Mouse (Mus musculus) intestine, postnatal 0 days (tissue): ENCODE results near the gene Mecom. TPM values are rescaled to one million over a fixed set of nuclear protein-coding genes. Genes with fewer than 3 reads are reported as not detected.

ENCODE experiments used
- ATAC-seq: fragments of 200-750 bp; cut with Nextera tagmentation; 2 replicates; pipeline ENCODE4 v1.8.0; 2017; ENCODE audit warnings: mild to moderate bottlenecking, moderate TSS enrichment, moderate library complexity
- H3K27ac ChIP-seq: fragments of 300-500 bp; sonication (generic); 2 replicates; pipeline ENCODE4 v1.5.1; 2014; ENCODE audit warnings: mild to moderate bottlenecking, low read depth, low read length, moderate library complexity
- H3K27me3 ChIP-seq: fragments of 300-500 bp; sonication (generic); replicated peaks from 2 replicates; pipeline ENCODE4 v1.6.1; 2014; ENCODE audit warnings: low read length, mixed read lengths; ENCODE audit not compliant: control insufficient read depth, insufficient read depth
- H3K36me3 ChIP-seq: fragments of 300-500 bp; sonication (generic); 2 replicates; pipeline ENCODE4 v1.6.1; 2014; ENCODE audit warnings: mild to moderate bottlenecking, moderate library complexity; ENCODE audit not compliant: control insufficient read depth, insufficient read depth
- H3K4me1 ChIP-seq: fragments of 300-500 bp; sonication (generic); replicated peaks from 2 replicates; pipeline ENCODE4 v1.6.1; 2014; ENCODE audit warnings: antibody characterized with exemption, low read length, mixed read lengths; ENCODE audit not compliant: control insufficient read depth, insufficient read depth
- H3K4me2 ChIP-seq: fragments of 300-500 bp; sonication (generic); replicated peaks from 2 replicates; pipeline ENCODE4 v1.6.1; 2014; ENCODE audit warnings: low read depth, mild to moderate bottlenecking, moderate library complexity
- H3K4me3 ChIP-seq: fragments of 300-500 bp; sonication (generic); 2 replicates; pipeline ENCODE4 v1.5.1; 2014; ENCODE audit warnings: low read depth, low read length
- H3K9ac ChIP-seq: fragments of 300-500 bp; sonication (generic); 2 replicates; pipeline ENCODE4 v1.6.1; 2014; ENCODE audit warnings: mild to moderate bottlenecking, low read depth, low read length
- H3K9me3 ChIP-seq: fragments of 300-500 bp; sonication (generic); 2 replicates; pipeline ENCODE4 v1.6.1; 2016; ENCODE audit warnings: mixed run types; ENCODE audit not compliant: control insufficient read depth
- CTCF ChIP-seq: sonication (generic); IDR thresholded peaks from 2 replicates; pipeline ENCODE4 v1.5.1; 2016; ENCODE audit warnings: low read depth, mild to moderate bottlenecking, control low read depth, antibody characterized with exemption, moderate library complexity
- WGBS: fragments of 180-500 bp; shearing (Covaris S2); extraction: QIAGEN DNeasy Blood & Tissue Kit; methylation state at CpG from one replicate; pipeline ENCODE4 v1.1.7; 2014; 5-methylcytosine and 5-hydroxymethylcytosine counted together
- polyA plus RNA-seq: library from polyadenylated mRNA; unstranded; fragments of >200 nt; fragmentation: Nextera tagmentation; extraction: Ambion mirVana; gene quantifications from 2 replicates; pipeline ENCODE4 v1.2.1, GENCODE M21; 2015

Mecom gene
- polyA plus RNA-seq, 1 experiment from 2014 or later, result 7.7 TPM

DNA sequence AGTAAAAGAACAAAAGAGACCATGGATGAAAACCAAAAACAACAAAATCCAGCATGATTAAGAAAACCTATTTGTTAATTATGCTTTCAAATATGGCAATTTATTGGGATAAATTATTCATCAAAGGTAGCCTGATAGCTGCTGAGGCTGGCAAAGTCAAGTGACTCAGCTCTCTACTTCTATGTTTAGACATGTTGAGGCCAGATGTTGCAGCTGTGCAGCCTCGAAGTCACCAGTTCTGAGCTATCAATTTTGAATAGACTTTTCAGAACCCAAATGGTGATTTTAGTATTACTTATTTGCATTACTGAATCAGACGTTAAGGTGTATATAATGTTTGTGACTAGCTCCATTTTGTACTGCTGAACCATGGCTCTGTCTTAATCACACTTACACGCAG lies 588.8 kb downstream of the Mecom start:
- Histone ChIP-seq H3K4me1 (no peaks in the 10 kb centered on the region), H3K27me3 (no peaks in the 10 kb centered on the region), H3K4me2 (no peak overlapping the region), H3K36me3 (no peaks in the 10 kb centered on the region), H3K4me3 (no peak overlapping the region), H3K9ac (no peak overlapping the region), H3K9me3 (no peaks in the 10 kb centered on the region), H3K27ac (no peak overlapping the region)
- TF ChIP-seq CTCF, result no peak
- no peak for ATAC-seq
- 78% methylated on average over 3 of the region's 3 CpGs for whole genome bisulfite sequencing

DNA sequence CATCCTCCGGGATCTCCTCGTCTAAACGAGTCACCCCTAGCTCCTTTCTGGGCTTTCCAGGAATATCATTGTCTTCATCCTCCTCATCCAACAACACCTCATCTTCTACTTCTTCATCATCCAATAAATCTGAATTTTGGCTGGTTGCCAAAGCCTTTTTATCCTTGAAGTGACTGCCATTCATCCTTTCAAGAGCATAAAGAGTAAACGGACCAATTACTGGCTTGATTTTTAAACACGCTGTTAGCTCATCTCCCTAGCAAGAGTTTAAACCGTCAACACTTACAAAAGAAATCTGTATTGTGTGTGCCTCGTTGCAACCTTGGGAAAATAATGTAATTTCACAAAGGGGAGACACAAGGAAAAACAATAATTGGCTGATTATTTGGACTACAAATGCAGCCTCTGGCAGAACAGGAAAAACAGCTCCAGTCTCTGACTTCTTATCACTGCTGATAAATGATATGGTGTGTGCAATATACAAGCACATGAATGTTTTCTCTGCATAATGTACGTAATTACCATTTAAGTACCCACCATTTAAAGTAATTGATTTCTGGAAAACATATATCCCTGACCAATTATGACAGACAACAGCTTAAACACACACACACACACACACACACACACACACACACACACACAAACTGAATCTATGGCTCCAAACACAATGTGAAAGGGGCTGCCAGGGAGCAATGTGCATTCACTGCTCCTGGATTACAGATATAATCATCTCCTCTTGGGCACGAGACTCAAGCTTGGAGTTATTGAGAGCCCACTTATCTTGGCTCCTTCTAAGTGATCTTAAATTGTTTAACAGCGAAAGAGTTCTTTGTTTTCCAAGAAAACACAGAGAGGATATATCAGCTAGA lies 590.2 kb downstream of the Mecom start:
- H3K9ac ChIP-seq, result no peak overlapping the region
- TF ChIP-seq CTCF, result no peak
- no peaks in the 10 kb centered on the region for H3K9me3 ChIP-seq
- H3K4me2 ChIP-seq, result no peak overlapping the region
- H3K4me3 ChIP-seq, result no peak overlapping the region
- H3K27ac ChIP-seq, result no peak overlapping the region
- WGBS, result 53% methylated on average over 10 of the region's 10 CpGs
- H3K36me3 ChIP-seq, result no peaks in the 10 kb centered on the region; the same call in 1 of the 2 replicates
- H3K27me3 ChIP-seq, result no peaks in the 10 kb centered on the region
- H3K4me1 ChIP-seq, result no peaks in the 10 kb centered on the region
- no peak for ATAC-seq

DNA sequence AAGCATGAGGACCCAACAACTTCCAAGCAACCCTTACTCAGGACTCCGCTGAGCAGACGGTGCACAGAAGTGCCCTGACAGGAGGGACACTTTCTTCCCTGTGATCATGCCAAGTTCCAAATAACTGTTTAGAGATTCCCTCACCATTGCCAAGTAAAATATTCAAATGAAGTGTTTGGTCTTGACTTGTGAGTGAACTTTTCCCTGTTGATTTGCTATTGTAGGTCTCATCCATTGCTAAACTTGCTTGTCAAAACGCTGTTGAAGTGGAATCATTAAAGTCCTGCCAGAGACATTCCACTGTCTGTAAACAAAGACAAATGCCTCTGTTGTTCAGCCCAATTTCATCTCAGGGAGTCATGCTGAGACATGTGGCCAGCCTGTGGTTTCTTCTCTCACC lies 594.5 kb downstream of the Mecom start:
- ATAC-seq, result no peak
- Histone ChIP-seq H3K27ac (no peak overlapping the region), H3K4me3 (no peak overlapping the region), H3K9me3 (no peaks in the 10 kb centered on the region), H3K27me3 (no peaks in the 10 kb centered on the region), H3K4me1 (no peaks in the 10 kb centered on the region), H3K36me3 (no peaks in the 10 kb centered on the region; the same call in 1 of the 2 replicates), H3K9ac (no peak overlapping the region), H3K4me2 (no peak overlapping the region)
- TF ChIP-seq CTCF, result no peak
- 63% methylated on average over 3 of the region's 3 CpGs for WGBS

DNA sequence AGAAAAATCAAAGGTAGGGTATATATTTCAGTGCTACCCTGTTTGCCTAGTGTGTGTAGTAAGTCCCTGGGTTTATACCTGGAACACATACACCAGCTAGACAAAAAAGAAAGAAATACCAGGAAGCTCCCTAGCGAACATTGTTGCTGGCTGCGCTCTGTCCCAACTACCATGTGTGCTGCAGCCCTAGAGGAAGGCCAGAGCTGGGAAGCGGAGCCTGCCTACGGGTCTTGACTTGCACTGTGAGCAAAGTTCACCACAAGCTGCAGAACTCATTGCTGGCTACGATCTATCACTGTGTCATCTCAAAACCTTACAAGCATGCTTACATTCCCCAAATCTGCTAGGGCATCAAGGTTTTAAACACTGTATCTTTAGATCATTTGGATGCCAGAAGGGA lies 597.0 kb downstream of the Mecom start:
- Histone ChIP-seq H3K4me1 (no peaks in the 10 kb centered on the region), H3K4me2 (no peak overlapping the region), H3K9ac (no peak overlapping the region), H3K36me3 (no peaks in the 10 kb centered on the region; the same call in 1 of the 2 replicates), H3K4me3 (no peak overlapping the region), H3K27me3 (no peaks in the 10 kb centered on the region), H3K9me3 (no peaks in the 10 kb centered on the region), H3K27ac (no peak overlapping the region)
- no peak for TF ChIP-seq CTCF
- ATAC-seq, result no peak
- WGBS, result 63% methylated on average over 5 of the region's 5 CpGs

DNA sequence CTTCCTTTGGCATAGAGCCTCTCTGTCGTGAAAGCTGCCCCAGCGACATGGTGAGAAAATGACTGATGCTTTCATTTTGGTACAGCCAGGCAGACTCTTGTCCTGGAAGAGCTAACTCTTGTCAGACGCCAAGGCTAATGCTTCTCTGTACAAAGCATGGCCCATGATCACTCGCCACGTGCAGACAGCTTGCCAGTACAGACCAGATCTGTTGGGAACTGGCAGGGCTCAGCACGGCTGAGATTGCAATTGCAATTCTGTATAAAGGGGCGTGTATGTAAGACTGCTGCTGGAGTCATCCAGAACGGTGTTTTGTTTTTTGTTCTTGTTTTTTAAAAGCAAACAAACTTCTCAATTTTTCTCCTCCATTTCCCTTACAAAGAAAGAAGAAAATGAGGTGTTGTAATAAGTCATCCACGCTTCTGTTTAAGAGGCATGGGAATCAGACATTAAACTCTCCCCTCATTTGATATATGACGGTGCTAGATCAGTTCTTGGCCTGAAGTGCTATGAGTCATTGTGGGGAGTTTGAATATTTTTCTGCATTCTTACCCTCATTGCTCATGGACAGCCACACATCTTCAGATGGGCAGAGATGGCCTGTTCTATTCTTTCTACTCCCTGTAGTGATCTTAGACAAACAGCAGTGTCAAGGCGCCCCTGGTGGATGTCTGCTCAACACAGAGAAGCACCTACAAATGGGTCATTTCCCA lies 644.1 kb downstream of the Mecom start:
- 62% methylated on average over 11 of the region's 11 CpGs for WGBS
- TF ChIP-seq CTCF, result 0 out of 2 replicates have a peak, but pooled peaks have one; percentile 9
- Histone ChIP-seq H3K9me3 (no peaks in the 10 kb centered on the region), H3K4me1 (no peaks in the 10 kb centered on the region), H3K9ac (no peak overlapping the region), H3K4me3 (no peak overlapping the region), H3K36me3 (no peaks in the 10 kb centered on the region), H3K27me3 (no peaks in the 10 kb centered on the region), H3K4me2 (no peak overlapping the region), H3K27ac (no peak overlapping the region)
- ATAC-seq, result no peak

Other genes with a start within 250 kb of the Mecom start
- gene Actrt3, start 51.9 kb upstream of the Mecom start, polyA plus RNA-seq, result 0.12 TPM in 2 replicates
- 10.3 and 11.4 TPM in 2 replicates for gene Mynn, start 54.1 kb upstream of the Mecom start, polyA plus RNA-seq
- not detected in 2 replicates for gene Lrriq4, start 96.5 kb upstream of the Mecom start, polyA plus RNA-seq
- gene Lrrc34, start 99.9 kb upstream of the Mecom start, polyA plus RNA-seq, result 0.16 and 0.18 TPM in 2 replicates
- gene Lrrc31, start 151.8 kb upstream of the Mecom start, polyA plus RNA-seq, result 0.69 and 0.73 TPM in 2 replicates
- gene Samd7, start 198.3 kb upstream of the Mecom start, polyA plus RNA-seq, result not detected in 2 replicates
- gene Sec62, start 244.9 kb upstream of the Mecom start, polyA plus RNA-seq, result 111 TPM in 2 replicates